Mouse (Mus musculus): Measurements from ENCODE around the gene Syngr4.
A peak's percentile ranks its signal among the peaks of the same experiment; 100 is the strongest.

Gene Syngr4

DNA sequence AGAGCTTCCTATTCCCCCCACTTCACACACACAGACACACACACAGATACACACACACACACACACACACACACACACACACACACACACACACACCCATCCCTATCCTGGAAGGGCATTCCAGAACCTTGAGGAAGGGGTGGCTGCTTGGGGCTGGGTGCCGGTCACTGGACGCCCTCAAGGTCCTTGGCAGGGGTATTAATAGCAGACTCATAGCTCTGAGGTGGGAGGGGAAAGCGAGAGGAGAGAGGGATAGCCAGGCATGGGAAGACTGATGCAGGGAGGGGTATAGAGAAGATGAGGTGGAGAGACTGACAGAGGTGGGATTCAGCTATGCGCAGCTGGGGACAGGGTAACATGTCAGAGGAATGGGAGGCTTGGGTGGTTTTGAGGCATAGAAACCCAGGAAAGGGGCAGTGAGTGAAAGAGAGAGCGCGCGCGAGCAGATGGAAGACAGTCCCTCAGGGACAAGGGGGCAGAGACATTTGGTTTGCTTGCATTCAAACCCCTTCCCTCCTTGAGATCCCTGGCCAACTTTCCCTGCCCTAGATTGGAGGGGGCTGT lies 27.3 kb downstream of the Syngr4 start:
- no peak for DNase-seq (ENCODE audit: low spot score in 2 of 2)

DNA sequence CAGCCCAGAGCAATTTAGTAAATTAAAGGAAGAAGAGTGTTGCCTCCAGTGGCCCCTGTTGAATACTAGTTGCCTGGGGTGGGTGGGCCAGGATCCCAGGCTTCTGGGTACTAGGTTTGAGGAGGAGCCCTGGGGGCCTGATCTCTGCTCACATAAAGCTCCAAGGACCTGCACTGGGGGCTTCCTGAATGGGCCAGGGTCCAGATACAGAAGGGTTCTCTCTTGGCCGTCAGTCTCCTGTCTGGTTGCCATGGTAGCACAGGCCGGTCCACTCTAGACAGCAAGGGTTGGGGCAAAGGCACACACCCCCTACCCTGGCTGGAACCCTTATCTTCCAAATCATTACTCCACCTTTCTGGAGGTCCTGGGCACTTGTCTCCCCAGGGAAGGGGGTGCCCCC lies 28.6 kb downstream of the Syngr4 start:
- no peak for DNase-seq (ENCODE audit: low spot score in 2 of 2)

DNA sequence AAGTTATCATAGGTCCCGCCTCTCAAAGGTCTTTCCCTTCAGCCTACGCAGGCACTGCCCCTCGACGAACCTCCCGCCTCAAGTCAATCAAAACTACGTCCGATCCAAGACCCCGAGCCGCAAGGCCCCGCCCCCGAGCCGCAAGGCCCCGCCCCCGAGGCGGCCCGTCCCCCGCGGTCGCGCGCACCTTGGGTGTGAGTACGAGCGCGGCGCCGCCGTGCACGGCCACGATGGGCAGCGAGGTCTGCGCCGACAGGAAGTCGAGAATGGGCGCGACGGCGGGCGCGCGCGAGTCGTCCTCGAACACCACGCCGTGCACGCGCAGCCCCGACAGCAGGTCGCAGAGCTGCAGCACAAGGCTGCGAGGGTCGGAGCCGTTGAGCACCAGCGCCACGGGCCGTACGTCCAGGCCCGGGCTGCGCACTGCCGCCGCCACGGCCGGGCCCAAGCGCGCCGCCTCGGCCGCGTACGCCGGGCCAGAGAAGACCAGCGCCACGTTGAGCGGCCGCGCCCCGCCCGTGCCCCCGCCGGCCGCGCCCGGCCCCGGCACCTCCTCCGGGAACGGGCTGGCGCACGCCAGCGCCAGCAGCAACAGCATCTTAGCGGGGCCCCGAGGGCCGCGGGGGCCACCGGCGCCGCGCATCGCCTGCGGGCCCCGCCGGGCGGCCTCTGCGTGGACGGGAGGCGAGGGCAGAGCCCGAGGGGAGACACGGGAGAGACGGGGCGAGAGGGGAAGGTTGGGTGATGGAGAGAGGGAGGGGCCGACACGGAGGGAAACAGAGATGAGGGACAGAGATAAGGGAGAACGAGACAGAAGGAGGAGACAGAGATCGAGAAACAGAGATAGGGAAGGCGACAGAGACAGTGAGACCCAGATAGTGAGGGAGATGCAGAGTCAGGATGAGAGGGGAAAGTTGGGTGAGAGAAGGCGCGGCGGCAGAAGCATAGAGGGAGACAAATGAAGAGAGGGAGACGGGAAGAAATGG lies 30.3 kb downstream of the Syngr4 start:
- DNase-seq (ENCODE audit: low spot score in 2 of 2) = peak; percentile 87 to 90

DNA sequence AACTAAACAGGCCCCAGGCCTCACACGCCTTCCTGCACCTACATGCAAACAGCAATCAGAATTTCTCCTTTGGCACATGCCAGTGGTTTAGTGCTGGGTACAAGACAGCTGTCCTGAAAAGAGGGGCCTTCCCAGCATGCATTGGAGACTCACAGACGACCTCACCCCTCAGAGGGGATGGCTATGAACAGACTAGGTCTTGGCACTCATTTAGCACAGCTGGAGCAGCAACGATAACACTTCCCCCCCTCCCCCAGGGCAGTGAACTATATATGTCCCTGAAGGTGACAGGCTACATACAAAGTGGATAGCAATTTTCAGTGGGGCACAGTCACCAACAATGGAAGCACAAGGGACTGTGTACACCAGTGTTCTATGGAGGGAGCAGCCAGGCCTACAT lies 32.1 kb downstream of the Syngr4 start:
- DNase-seq (ENCODE audit: low spot score in 2 of 2) = no peak

DNA sequence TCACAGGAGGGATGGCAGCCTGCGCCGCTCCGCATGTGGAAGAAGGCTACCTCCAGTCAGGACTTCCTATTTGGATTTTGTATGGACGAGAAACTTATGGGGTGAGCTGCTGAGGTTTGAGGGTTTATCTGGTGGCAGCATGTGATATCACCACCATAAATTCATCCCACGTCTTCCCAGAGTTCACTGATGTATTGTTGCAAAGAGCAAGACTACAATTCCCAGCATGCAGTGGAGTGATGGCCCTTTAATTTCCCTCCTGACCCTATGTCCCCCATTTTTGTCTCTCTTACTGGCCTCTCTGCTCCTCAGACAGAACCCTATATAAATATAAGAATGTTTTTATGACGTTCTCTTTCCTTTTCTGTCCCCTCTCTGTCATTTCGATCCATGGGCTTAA lies 33.7 kb downstream of the Syngr4 start:
- DNase-seq (ENCODE audit: low spot score in 2 of 2) = no peak

DNA sequence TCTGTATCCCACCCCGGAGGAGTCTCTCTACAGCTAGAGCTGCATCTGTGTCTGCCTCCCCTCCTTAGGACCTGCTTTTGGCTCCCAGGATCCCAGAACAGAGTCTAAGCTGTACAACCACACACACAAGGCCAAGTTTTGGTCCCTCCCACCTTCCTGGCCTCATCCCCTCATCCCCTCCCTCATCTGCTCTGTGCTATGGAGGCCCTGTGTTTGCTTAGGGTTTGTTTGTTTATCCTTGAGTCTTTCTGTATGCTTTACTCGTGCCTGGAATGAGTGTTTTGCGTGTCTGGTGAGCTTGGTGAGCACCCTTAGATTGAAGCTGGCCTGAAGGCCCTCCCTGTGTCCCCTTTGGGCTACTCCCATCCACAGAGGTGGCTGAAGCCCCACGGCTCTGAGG lies 37.5 kb downstream of the Syngr4 start:
- no peak for DNase-seq (ENCODE audit: low spot score in 2 of 2)

DNA sequence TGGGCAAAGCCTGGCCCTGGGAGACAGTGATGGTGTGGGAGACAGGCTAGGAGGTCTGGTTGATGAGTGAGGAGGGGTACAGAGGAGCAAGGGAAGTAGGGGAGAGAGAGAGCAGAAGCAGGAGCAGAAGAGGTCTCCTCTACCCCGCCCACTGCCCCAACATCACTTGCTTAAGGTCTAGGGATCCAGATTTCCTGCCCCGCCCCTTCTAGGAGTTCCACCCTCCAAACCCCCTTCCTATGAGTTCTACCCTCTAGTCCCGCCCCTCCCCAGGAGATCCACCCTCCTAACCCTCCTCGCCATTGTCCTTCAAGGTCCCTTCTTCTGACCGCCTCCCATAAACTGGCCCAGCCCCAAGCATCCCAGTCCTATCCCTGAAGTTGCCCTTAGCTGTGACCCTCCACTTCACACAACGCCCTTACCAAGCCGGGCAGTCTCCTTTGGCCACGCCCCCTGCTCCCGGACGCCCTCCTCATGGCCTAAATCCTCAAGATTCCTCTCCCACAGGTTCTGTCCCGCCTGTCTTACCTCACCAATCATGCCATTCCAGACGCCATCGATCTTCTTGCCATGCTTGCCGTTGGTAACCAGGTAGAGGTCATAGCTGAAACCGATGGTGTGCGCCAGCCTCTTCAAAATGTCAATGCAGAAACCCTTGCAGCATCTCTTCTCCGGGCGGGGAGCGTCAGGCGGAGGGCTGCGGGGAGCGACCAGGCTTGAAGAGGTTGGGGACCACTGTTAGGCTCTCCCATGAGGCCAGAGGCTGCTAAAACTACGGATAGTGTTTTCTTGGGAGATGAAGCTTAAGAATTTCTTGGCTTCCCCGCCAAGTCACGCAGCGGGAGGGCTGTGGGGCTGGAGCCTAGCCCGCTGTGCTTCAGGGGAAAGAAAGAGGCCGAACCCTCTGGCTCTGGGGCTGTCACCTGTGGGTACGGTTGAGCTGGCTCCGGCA lies 39.3 kb downstream of the Syngr4 start:
- no peak for DNase-seq (ENCODE audit: low spot score in 2 of 2)

DNA sequence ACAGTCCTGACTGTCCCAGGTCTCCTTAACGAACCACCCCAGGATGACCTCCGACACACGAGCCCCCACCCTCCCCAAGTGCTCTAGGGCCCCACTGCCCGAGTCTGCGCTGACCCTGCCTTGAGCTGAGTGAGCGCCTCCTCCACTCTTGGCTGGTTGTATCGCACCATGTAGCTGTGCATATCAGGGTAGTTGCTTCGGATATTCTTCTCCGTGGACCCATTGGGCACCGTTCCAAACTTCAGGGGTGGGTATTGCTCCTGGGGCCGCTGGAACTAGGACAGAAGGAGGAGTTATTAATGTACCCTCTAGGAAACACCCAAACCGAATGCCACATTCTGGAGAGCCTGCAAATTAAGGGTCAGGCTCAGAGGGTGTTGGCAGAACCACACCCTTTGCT lies 43.4 kb downstream of the Syngr4 start:
- no peak for DNase-seq (ENCODE audit: low spot score in 2 of 2)

DNA sequence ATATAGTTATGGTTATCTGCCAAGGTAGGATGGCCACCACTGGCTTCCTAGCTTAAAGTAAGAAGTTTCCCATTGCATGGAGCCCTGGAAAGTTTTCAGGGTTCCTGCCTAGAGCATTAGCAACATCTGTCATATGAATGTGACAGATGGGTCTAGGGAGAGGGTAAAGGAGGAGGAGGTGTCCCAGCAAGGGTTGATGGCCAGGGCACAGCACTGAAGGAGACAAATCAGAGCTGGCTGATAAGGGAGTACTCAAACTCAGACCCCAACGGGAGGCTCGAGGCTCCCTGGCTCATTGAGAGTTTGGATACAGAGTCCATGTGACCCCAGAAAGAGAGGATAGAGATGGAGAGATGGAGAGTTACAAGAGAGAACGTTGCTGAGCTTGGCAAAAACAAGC lies 45.9 kb downstream of the Syngr4 start:
- no peak for DNase-seq (ENCODE audit: low spot score in 2 of 2)

DNA sequence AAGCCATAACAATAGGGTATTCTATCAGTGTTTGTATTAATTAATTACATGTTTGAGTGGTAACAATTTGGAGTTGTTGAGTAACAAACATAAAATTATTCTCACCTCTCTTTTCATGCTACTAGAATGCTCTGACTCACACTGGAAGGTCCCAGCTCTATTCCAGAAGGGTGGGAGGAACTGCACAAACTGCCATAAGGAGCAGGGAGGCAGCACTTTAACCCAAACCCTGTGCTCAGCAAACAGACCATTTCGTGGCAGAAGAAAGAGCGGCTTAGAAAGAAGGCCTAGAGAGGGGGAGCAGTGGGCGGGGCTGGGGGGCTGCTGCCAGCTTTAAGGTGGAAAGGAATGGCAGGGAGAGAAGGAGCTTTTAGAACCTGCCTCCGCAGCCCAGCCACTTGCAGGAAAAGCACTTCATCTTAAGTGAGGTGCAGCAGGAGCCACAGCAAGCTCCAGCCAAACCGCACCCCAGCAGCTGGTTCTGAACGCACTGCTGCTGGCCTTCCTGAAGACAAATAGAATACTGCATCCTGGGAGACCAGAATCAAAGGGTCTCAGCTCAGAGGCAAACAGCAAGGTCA lies 48.0 kb downstream of the Syngr4 start:
- no peak for DNase-seq (ENCODE audit: low spot score in 2 of 2)

DNA sequence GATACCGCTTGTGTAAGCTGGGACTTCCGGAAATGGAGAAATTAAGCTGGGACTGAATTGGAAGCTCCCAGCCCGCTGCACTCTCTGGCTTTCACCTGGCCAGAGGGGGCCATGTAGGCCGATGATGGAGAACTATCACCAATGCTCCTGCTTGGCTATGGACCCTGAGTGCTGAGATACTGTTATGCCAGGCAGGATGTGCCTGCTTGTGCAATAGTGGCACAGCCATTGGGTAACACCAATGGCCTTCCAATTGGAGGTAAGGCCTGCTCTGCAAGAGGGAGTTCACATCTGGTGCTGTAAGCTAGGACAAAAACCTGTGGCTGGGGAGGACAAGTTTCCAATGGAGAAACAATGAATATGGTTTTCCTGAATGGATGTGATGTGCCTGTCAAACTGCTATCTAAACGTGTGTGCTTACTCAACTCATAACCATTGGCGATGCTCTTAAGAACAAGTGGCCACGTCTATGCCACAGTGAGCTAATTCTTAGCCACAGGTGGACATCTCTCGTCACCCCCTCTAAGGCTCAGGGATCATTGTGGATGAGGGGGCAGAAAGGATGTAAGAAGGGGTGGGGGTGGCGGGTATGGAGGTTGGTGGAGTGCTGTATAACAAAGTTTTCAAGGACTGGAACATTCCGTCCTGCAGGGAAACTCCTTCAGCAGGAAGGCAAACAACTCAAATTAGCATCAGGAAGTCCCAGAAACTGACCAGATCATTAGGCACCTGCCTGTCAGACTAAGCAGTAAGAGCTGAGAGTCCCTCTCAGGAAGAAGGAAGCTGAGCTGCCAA lies 53.4 kb downstream of the Syngr4 start:
- DNase-seq (ENCODE audit: low spot score in 2 of 2) = no peak
